Mouse (Mus musculus): ENCODE results near the gene Mdfi.

Gene Mdfi

GRCm38 (mm10) chr17:47766407-47767043 lies 68.0 kb downstream of the Mdfi start:
- DNase-seq (ENCODE audit: low spot score in 2 of 2): no peak

GRCm38 (mm10) chr17:47765986-47766385 lies 68.5 kb downstream of the Mdfi start:
- DNase-seq (ENCODE audit: low spot score in 2 of 2): no peak

Measured in thymus, postnatal 10 days (tissue).